Mouse (Mus musculus) G1E (cell line): ENCODE data around the gene Smim24.

Experiments used
- CTCF ChIP-seq: IDR thresholded peaks from 2 replicates; pipeline ENCODE4 v1.5.1; 2012; ENCODE audit warnings: low read depth, low read length, inconsistent platforms, mixed read lengths
- GATA1 ChIP-seq: IDR thresholded peaks from 2 replicates; pipeline ENCODE4 v1.6.1; 2012; ENCODE audit warnings: borderline replicate concordance, low read length, inconsistent platforms, mixed read lengths
- GATA2 ChIP-seq: IDR thresholded peaks from 2 replicates; pipeline ENCODE4 v1.6.1; 2012; ENCODE audit warnings: low read depth, low read length, inconsistent platforms, borderline replicate concordance
- POLR2AphosphoS5 ChIP-seq: IDR thresholded peaks from 2 replicates; pipeline ENCODE4 v1.6.1; 2012; ENCODE audit warnings: low read depth, low read length, inconsistent platforms; ENCODE audit not compliant: insufficient replicate concordance
- TAL1 ChIP-seq: conservative IDR thresholded peaks from 2 replicates; pipeline ENCODE4 v1.6.1; 2012; ENCODE audit warnings: low read depth, low read length, inconsistent platforms, mixed read lengths

- TF ChIP-seq CTCF (no peak), GATA1 (no peak), GATA2 (no peak), TAL1 (no peak), POLR2AphosphoS5 (no peak)
Observed at GRCm38 (mm10) chr10:81362336-81362949, 30.4 kb upstream of the Smim24 start.
